Mouse (Mus musculus) C2C12 (cell line): ENCODE measurements around the gene Orm3. TPM values are rescaled to one million over a fixed set of nuclear protein-coding genes. Genes with fewer than 3 reads are reported as not detected.

Experiments used
- H3K27me3 ChIP-seq: one replicate; pipeline ENCODE4 v1.6.1; 2011; ENCODE audit not compliant: control insufficient read depth, insufficient read depth, insufficient read length
- H3K36me3 ChIP-seq: one replicate; pipeline ENCODE4 v1.6.1; 2011; ENCODE audit not compliant: control insufficient read depth, insufficient read depth
- H3K4me3 ChIP-seq: one replicate; pipeline ENCODE4 v1.5.1; 2011; ENCODE audit warnings: mild to moderate bottlenecking, control low read depth; ENCODE audit not compliant: poor library complexity, insufficient read depth, severe bottlenecking
- H3K79me2 ChIP-seq: one replicate; pipeline ENCODE4 v1.6.1; 2011; ENCODE audit not compliant: control insufficient read depth, insufficient read depth
- H3K79me3 ChIP-seq: one replicate; pipeline ENCODE4 v1.6.1; 2011; ENCODE audit warnings: low read depth, control low read depth
- H3ac ChIP-seq: one replicate; pipeline ENCODE3; 2011; ENCODE audit warnings: low read depth; ENCODE audit not compliant: control insufficient read depth, insufficient read length
- CEBPB ChIP-seq: IDR thresholded peaks from one replicate; pipeline ENCODE4 v1.6.1; 2011; ENCODE audit warnings: low read depth, mild to moderate bottlenecking, control low read depth, moderate library complexity
- CTCF ChIP-seq: IDR thresholded peaks from one replicate; pipeline ENCODE4 v1.5.1; 2011; ENCODE audit not compliant: control insufficient read depth, insufficient read depth, insufficient read length
- FOSL1 ChIP-seq: IDR thresholded peaks from one replicate; pipeline ENCODE4 v1.8.0; 2011; ENCODE audit warnings: mild to moderate bottlenecking, low read length; ENCODE audit not compliant: poor library complexity, insufficient read depth, severe bottlenecking
- MAX ChIP-seq: IDR thresholded peaks from one replicate; pipeline ENCODE4 v1.6.1; 2011; ENCODE audit warnings: mild to moderate bottlenecking, control low read depth
- MYOD1 ChIP-seq: IDR thresholded peaks from one replicate; pipeline ENCODE4 v1.6.1; 2011; ENCODE audit warnings: low read depth; ENCODE audit not compliant: control insufficient read depth, insufficient read length
- MYOG ChIP-seq: IDR thresholded peaks from one replicate; pipeline ENCODE4 v1.6.1; 2011; ENCODE audit not compliant: control insufficient read depth, insufficient read length; ENCODE audit errors: extremely low read depth
- USF1 ChIP-seq: IDR thresholded peaks from one replicate; pipeline ENCODE4 v1.6.1; 2011; ENCODE audit warnings: low read depth, mild to moderate bottlenecking, control low read depth, moderate library complexity
- polyA plus RNA-seq: library from polyadenylated mRNA; unstranded; fragments of >200 nt; fragmentation: generic; extraction: Trizol; gene quantifications from one replicate; pipeline ENCODE4 v1.2.1, GENCODE M21; 2012; ENCODE audit warnings: missing spikeins

Gene Orm3
- polyA plus RNA-seq, 1 experiment, result not detected

GRCm38 (mm10) chr4:63385253-63385652 lies 29.3 kb downstream of the Orm3 start:
- Histone ChIP-seq H3K4me3 (no peak overlapping the region), H3K79me3 (no peaks in the 10 kb centered on the region), H3K79me2 (no peaks in the 10 kb centered on the region), H3K36me3 (peaks cover 4% of the 10 kb centered on the region), H3K27me3 (no peaks in the 10 kb centered on the region), H3ac (no peak overlapping the region)
- no peak for TF ChIP-seq MAX
- no peak for TF ChIP-seq USF1
- no peak for TF ChIP-seq MYOG
- no peak for TF ChIP-seq MYOD1

GRCm38 (mm10) chr4:63385784-63386183 lies 29.8 kb downstream of the Orm3 start:
- H3K4me3 ChIP-seq, result no peak overlapping the region
- peaks cover 4% of the 10 kb centered on the region for H3K36me3 ChIP-seq
- no peak overlapping the region for H3ac ChIP-seq
- no peaks in the 10 kb centered on the region for H3K27me3 ChIP-seq
- no peak for TF ChIP-seq FOSL1
- TF ChIP-seq CEBPB, result no peak
- no peak for TF ChIP-seq CTCF
- TF ChIP-seq MYOD1, result no peak
- TF ChIP-seq MAX, result no peak
- TF ChIP-seq USF1, result no peak
- TF ChIP-seq MYOG, result no peak
- no peaks in the 10 kb centered on the region for H3K79me2 ChIP-seq
- H3K79me3 ChIP-seq, result no peaks in the 10 kb centered on the region

GRCm38 (mm10) chr4:63388029-63388428 lies 32.1 kb downstream of the Orm3 start:
- no peaks in the 10 kb centered on the region for H3K36me3 ChIP-seq
- no peaks in the 10 kb centered on the region for H3K79me3 ChIP-seq
- no peaks in the 10 kb centered on the region for H3K79me2 ChIP-seq
- H3K4me3 ChIP-seq, result no peak overlapping the region
- H3K27me3 ChIP-seq, result no peaks in the 10 kb centered on the region
- H3ac ChIP-seq, result no peak overlapping the region
- TF ChIP-seq MYOG (no peak), FOSL1 (no peak), USF1 (no peak), CTCF (no peak), CEBPB (no peak), MYOD1 (no peak), MAX (no peak)

- Histone ChIP-seq H3K79me3 (no peaks in the 10 kb centered on the region), H3K36me3 (no peaks in the 10 kb centered on the region), H3ac (no peak overlapping the region), H3K4me3 (no peak overlapping the region), H3K79me2 (no peaks in the 10 kb centered on the region), H3K27me3 (no peaks in the 10 kb centered on the region)
- TF ChIP-seq USF1, result no peak
- TF ChIP-seq FOSL1, result no peak
- TF ChIP-seq CTCF, result no peak
- no peak for TF ChIP-seq MYOG
- no peak for TF ChIP-seq CEBPB
- TF ChIP-seq MYOD1, result no peak
- TF ChIP-seq MAX, result no peak
These were observed 33.3 kb downstream of the Orm3 start for GRCm38 (mm10) chr4:63389121-63389886.

GRCm38 (mm10) chr4:63389887-63390528 lies 34.0 kb downstream of the Orm3 start:
- Histone ChIP-seq H3ac (no peak overlapping the region), H3K27me3 (no peaks in the 10 kb centered on the region), H3K79me2 (no peaks in the 10 kb centered on the region), H3K36me3 (peaks cover 2% of the 10 kb centered on the region), H3K4me3 (no peak overlapping the region), H3K79me3 (no peaks in the 10 kb centered on the region)
- no peak for TF ChIP-seq MAX
- TF ChIP-seq CTCF, result no peak
- TF ChIP-seq CEBPB, result no peak
- no peak for TF ChIP-seq MYOG
